Mouse (Mus musculus): ENCODE results near the gene Efemp1.

DNA sequence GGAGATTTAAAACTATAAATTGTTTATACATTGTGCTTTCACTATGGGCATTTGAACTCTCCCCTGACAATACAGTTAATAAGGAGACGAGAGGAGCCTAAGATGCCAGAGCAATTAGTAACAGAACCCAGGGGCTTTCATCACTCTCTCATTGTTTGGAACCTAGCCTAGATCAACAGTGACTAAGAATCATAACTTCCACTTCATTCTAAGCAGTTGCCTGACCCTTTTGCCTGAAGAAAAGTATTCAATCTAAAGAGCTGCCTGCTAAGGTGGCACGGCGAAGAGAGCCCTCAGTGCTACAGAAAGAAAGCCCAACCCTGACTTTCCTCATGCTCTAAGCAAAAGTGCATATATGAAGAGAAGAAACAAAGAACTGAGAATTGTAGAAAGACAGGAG is 19.2 kb upstream of the Efemp1 start:
- no peak for TF ChIP-seq POLR2A (IDR thresholded peaks at IDR 0.05; ENCODE audit: borderline replicate concordance, extremely low read depth, insufficient read depth, insufficient read length, poor library complexity, severe bottlenecking)
- TF ChIP-seq CTCF (IDR thresholded peaks at IDR 0.05; ENCODE audit: borderline replicate concordance, extremely low read depth, insufficient read depth, insufficient read length) = no peak
